Mouse (Mus musculus) heart, postnatal 4 days (tissue): ENCODE measurements around the gene Zfp207. TPM values are rescaled to one million over a fixed set of nuclear protein-coding genes. Genes with fewer than 3 reads are reported as not detected.
A peak's percentile ranks its signal among the peaks of the same experiment; 100 is the strongest.
"Not testable (repeated sequence)": the region's sequence is repeated elsewhere in the genome, so short reads cannot be mapped to it uniquely, and the experiment has no call there.

Source experiments
- DNase-seq: peaks from one replicate; pipeline ENCODE4 v3.0.0; 2021
- total RNA-seq, 2 experiments: library from RNA; stranded (reverse); gene quantifications; 2 replicates each; pipeline ENCODE4 v1.2.3; 2021

Gene Zfp207
- total RNA-seq, 2 experiments from 2014 or later: 101 to 112 TPM

DNA sequence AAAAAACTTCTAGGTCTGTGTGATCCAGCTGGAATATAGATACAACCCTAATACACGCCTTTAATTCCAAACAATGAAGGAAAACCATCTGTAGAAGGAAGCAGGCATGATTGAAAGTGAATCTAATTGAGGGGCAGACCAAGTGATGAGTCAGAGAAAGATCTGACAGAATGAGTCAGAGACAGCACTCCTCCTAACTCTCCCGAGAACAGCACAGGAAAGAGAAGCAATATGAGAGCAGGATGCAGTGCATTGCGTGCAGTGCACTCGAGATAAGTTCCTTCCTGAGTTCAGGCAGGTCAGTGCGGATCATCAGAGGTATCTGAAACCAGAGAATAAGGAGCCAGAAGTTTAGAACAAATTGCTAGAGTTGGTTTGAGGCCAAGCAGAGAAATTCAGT, 34.0 kb downstream of the Zfp207 start:
- no peak for DNase-seq

- DNase-seq: no peak
Observed at GRCm38 (mm10) chr11:80419743-80420142, 36.7 kb downstream of the Zfp207 start.

- no peak for DNase-seq
Observed at GRCm38 (mm10) chr11:80420202-80420984, 37.3 kb downstream of the Zfp207 start.

GRCm38 (mm10) chr11:80421421-80422047, 38.5 kb downstream of the Zfp207 start:
- DNase-seq: no peak

- DNase-seq: no peak
Observed at GRCm38 (mm10) chr11:80424691-80425090, 41.6 kb downstream of the Zfp207 start.

DNA sequence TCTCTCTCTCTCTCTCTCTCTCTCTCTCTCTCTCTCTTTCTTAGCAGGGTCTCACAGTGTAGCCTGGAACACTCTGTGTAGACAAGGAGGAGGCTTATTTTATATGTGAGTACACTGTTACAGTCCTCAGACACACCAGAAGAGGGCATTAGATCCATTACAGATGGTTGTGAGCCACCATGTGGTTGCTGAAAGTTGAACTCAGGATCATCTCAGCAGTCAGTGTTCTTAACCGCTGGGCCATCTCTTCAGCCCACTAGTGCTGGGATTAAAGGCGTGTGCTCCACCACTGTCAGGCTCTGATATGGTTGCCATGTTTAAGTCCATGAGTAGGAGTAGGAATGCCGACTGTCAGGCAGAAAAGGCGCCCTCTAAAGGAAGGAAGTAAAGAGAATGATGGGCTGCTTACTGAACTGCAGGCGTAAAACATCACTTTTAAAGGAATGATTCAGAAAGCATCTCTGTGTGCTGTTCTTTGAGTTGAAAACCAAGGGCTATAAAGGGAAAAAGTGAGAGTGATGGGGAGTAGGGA, 42.2 kb downstream of the Zfp207 start:
- no peak for DNase-seq

DNA sequence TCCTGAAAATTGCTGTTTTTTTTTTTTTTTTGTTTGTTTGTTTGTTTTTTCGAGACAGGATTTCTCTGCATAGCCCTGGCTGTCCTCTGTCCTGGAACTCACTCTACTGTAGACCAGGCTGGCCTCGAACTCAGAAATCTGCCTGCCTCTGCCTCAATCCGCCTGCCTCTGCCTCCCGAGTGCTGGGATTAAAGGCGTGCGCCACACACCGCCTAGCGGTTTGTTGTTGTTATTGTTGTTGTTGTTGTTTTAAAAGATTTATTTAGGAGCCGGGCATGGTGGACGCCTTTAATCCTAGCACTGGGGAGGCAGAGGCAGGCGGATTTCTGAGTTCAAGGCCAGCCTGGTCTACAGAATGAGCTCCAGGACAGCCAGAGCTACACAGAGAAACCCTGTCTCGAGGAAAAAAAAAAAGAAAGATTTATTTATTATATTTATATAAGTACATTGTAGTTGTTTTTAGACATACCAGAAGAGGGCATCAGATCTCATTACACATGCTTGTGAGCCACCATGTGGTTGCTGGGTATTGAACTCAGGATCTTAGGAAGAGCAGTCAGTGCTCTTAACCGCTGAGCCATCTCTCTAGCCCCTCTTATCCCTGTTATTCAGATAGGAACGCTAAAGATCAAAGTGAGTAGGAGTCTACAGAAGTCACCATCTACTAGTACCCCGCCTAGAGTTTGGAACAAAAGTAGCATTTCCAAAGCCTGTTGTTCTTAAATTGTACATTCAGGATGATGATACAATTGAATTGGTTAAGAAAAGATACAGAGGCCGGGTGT, 43.1 kb downstream of the Zfp207 start:
- DNase-seq: not testable (repeated sequence)

GRCm38 (mm10) chr11:80428381-80429008, 45.4 kb downstream of the Zfp207 start, which contains the start of gene Psmd11:
Gene Psmd11, plus strand, starts transcription at chr11:80428615.
- DNase-seq: peak; percentile 97

- DNase-seq: peak; percentile 48
Observed at GRCm38 (mm10) chr11:80429009-80429475, 46.0 kb downstream of the Zfp207 start.

- no peak for DNase-seq
Observed at GRCm38 (mm10) chr11:80429500-80430166, 46.6 kb downstream of the Zfp207 start.

DNA sequence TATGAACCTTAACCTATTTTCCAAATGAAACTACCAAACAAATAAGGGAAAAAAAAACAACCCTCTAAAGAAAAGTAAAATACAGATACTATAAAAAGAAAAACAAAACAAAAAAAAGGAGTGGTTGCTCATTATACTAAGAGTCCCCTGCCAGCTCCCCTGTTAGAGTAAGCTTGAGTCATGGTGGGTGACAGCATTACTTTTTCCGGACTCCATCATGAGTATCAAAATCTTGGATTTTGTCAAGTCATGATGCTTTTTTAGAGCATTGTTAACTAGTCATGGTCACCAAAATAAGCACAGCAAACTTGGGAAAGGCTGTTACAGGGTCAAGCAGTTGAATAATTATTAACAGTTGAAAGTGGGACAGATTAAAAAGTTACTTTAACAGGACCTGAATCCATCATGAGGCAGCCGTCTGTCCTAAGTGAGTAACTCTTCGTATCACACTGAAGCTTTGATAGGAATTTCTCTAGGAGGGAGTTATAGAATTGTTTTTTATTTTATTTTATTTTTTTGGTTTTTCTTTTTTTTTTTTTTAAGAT, 47.4 kb downstream of the Zfp207 start:
- DNase-seq: no peak

GRCm38 (mm10) chr11:80446916-80447315, 63.8 kb downstream of the Zfp207 start:
- no peak for DNase-seq

DNA sequence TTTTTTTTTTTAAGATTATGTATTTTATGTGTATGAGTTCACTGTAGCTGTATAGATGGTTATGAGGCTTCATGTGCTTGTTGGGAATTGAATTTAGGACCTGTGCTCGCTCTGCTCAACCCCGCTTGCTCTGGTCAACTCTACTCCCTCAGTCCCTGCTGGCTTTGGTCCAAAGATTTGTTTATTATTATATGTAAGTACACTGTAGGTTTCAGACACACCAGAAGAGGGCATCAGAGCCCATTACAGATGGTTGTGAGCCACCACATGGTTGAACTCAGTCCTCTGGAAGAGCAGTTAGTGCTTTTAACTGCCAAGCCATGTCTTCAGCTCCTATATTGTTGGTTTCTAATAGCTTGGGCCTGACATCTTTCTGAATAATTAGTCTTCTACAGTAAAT, 66.8 kb downstream of the Zfp207 start:
- no peak for DNase-seq

DNA sequence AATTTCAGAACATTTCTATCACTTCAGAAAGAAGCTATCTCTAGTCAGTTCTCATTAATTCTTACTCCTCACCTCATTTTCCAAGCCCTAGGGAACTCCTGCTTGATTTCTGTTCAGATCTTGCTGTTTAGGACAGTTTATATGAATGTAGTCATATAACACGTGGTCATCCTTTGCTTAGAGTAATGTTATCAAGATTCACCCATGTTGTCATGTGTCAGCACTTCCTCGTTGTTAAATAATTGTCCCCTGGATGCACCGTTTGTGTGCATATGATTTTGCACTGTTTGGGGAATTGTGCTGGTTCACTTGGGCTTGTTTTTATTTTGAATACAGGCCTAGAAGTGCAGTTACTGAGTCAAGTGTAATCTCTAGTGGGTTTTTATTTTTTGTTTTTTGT, 69.2 kb downstream of the Zfp207 start:
- no peak for DNase-seq

GRCm38 (mm10) chr11:80453198-80453597, 70.1 kb downstream of the Zfp207 start:
- DNase-seq: no peak

Other genes starting within 250 kb of the Zfp207 start
- gene Tefm, start 241.1 kb upstream of the Zfp207 start, total RNA-seq: 10 to 100 TPM; 19.1 to 19.5 TPM
- 1 to 10 TPM; 3.6 to 4.3 TPM for gene Adap2, start 229.2 kb upstream of the Zfp207 start, total RNA-seq
- gene Rnf135, start 199.4 kb upstream of the Zfp207 start, total RNA-seq: 1 to 10 TPM; 5.2 to 8.5 TPM
- gene Rhot1, start 174.3 kb upstream of the Zfp207 start, total RNA-seq: 10 to 100 TPM; 62.6 to 63.8 TPM
- 1 to 10 TPM; 1.7 to 1.8 TPM for gene Rhbdl3, start 82.4 kb upstream of the Zfp207 start, total RNA-seq
- gene 5730455P16Rik, start 5.2 kb upstream of the Zfp207 start, total RNA-seq: 10 to 100 TPM; 15.2 to 17.5 TPM
- gene Psmd11, start 45.3 kb downstream of the Zfp207 start, total RNA-seq: 100 to 1,000 TPM; 104 to 111 TPM
- 1 to 10 TPM; 1.2 to 1.8 TPM for gene Cdk5r1, start 93.7 kb downstream of the Zfp207 start, total RNA-seq